Mouse (Mus musculus): ENCODE results near the gene Fgd2. TPM values are rescaled to one million over a fixed set of nuclear protein-coding genes. Genes with fewer than 3 reads are reported as not detected.
A peak's percentile ranks its signal among the peaks of the same experiment; 100 is the strongest.

The Fgd2 gene
- total and polyA plus RNA-seq, 2 experiments from 2014 or later, result 10.9 to 14.7 TPM

DNA sequence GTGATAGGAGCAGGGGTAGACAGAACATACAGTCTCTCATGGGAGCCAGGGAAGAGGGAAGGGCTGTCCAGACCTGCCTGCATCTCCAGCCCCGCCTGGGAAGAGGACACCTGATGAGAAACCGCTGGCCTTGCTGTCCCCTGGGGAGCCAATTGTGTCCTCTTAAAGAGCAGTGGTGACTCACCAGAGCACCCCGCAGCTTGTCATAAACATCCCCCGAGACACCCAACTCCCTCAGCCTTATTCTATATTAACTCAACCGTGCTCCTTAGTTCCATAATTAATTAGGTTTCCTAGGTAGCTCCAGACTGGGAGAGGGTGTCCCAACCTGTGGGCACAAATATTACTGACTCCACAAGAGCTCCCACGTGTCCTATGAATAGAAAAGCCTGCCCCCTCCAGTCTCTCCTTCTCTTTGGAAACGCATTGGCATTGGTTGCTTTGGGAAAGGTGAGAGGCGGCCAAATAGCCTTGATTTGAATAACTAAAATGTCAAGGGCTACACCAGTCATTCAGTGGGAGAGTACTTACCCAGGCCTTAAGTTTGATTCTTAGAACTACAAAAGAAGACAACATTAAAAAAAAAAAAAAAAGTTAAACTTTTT, 51.2 kb downstream of the Fgd2 start:
- no peaks in the 10 kb centered on the region for H3K36me3 ChIP-seq (ENCODE audit: insufficient read depth, low read length)
- H3K4me2 ChIP-seq (ENCODE audit: low read depth, low read length), result no peak overlapping the region
- 0 out of 2 replicates have a peak, but pooled peaks cover 7% of the 10 kb centered on the region for H3K4me1 ChIP-seq (ENCODE audit: insufficient read depth, low read length)
- WGBS, result 36% methylated on average over 8 of the region's 8 CpGs
- no peak for TF ChIP-seq CTCF (IDR thresholded peaks at IDR 0.05; ENCODE audit: low read depth)
- no peak overlapping the region for H3K4me3 ChIP-seq (ENCODE audit: low read length)
- no peak overlapping the region for H3K27ac ChIP-seq
- H3K27me3 ChIP-seq (ENCODE audit: insufficient read depth, low read length), result no peaks in the 10 kb centered on the region
- ATAC-seq (no peak), DNase-seq (ENCODE audit: low spot score) (no peak)
- H3K9me3 ChIP-seq (ENCODE audit: low read length), result no peaks in the 10 kb centered on the region
- no peak overlapping the region for H3K9ac ChIP-seq (replicated peaks; ENCODE audit: low read length)

DNA sequence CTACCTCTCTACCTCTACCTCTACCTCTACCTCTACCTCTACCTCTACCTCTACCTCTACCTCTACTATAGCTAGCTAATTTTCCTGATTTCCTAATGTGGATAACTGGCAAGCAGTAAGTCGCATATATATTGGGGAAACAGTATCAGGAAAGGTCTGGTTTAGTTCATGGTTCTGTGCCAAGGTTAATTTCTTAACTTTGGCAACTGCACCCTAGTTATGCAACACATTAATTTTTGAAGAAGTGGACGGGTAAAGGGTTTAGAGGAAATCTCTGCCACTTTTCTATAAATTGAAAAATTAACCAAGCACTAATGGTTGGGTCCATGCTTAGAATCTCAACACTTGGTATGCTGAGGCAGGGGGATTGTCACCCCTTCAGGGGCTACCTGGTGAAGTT, 53.9 kb downstream of the Fgd2 start:
- WGBS, result 82% methylated on average over 2 of the region's 2 CpGs
- Histone ChIP-seq H3K4me1 (ENCODE audit: insufficient read depth, low read length) (0 out of 2 replicates have a peak, but pooled peaks cover 7% of the 10 kb centered on the region), H3K4me2 (ENCODE audit: low read depth, low read length) (no peak overlapping the region), H3K27ac (no peak overlapping the region), H3K9me3 (ENCODE audit: low read length) (no peaks in the 10 kb centered on the region), H3K27me3 (ENCODE audit: insufficient read depth, low read length) (no peaks in the 10 kb centered on the region), H3K4me3 (ENCODE audit: low read length) (no peak overlapping the region), H3K9ac (replicated peaks; ENCODE audit: low read length) (no peak overlapping the region), H3K36me3 (ENCODE audit: insufficient read depth, low read length) (no peaks in the 10 kb centered on the region)
- TF ChIP-seq CTCF (IDR thresholded peaks at IDR 0.05; ENCODE audit: low read depth), result no peak
- no peak for ATAC-seq
- DNase-seq (ENCODE audit: low spot score), result no peak

DNA sequence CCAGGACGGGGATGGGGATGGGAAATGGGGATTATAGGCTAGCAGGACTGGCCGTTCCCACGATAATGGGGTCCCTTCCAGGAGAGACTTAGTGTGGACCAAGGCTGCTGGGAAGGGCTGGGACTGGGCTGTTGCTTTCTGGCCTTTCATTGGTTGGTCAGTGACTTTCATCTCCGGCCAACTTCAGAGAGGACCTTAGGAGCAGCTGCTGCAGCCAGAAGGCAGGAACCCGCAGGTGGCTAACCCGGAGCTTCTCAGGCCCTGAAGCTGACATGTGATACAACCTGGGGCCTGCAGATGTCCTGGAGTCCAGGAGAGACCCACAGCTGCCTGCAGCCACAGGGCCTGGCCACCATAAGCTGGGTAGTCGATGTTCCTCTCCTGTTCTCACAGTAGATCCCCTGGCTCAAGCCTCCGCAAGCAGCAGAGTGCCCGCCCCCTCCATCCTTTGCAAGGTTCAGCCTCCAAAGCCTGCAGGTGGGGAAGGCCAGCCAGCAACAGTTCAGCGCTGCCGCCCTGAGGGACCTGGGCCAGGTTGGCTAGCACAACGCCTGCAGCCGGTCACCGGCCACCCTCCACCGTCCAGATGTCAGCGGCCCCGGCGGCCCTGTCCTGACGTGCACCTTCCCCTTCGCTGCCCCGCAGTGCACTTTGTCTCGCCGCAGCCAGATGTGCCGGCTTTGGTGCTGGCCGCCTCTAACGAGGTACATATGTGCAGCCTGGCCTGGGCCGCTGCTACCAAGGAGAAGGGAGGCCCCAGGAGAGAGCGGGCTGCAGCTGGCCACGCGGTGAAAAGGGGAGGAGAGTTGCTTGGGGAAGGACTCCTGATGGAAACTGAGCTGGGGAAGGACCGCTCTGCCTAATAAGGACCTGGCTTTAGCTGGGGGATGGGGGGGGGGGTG, 55.3 kb downstream of the Fgd2 start:
- Histone ChIP-seq H3K9ac (replicated peaks; ENCODE audit: low read length) (0 out of 2 replicates have a peak overlapping the region, but pooled peaks have one; percentile 4), H3K27me3 (ENCODE audit: insufficient read depth, low read length) (no peaks in the 10 kb centered on the region), H3K36me3 (ENCODE audit: insufficient read depth, low read length) (no peaks in the 10 kb centered on the region), H3K27ac (no peak overlapping the region), H3K4me3 (ENCODE audit: low read length) (no peak overlapping the region), H3K4me1 (ENCODE audit: insufficient read depth, low read length) (0 out of 2 replicates have a peak, but pooled peaks cover 7% of the 10 kb centered on the region), H3K9me3 (ENCODE audit: low read length) (no peaks in the 10 kb centered on the region), H3K4me2 (ENCODE audit: low read depth, low read length) (peak overlapping the region; percentile 42)
- 13% methylated on average over 31 of the region's 31 CpGs for WGBS
- peak; percentile 45; the same call in 1 of the 2 replicates for ATAC-seq
- TF ChIP-seq CTCF (IDR thresholded peaks at IDR 0.05; ENCODE audit: low read depth), result no peak
- DNase-seq (ENCODE audit: low spot score), result peak; percentile 29

DNA sequence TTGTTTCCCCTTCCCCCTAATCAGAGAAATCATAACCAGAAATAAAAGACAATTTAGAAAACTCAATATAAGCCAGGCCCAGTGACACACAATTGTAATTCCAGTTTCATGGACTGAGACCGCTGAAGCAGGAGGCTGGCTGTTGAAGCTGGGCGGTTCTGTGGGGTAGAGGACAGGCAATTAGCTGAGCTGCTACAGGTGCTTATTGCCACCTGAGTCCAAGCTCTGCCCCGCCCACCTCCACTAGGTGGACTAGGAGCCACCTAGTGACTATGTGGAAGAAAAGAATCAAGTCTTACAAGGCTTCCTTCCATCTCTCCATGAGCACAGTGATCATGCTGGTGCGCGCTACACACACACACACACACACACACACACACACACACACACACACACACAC, 56.0 kb downstream of the Fgd2 start:
- TF ChIP-seq CTCF (IDR thresholded peaks at IDR 0.05; ENCODE audit: low read depth), result no peak
- Histone ChIP-seq H3K36me3 (ENCODE audit: insufficient read depth, low read length) (no peaks in the 10 kb centered on the region), H3K27me3 (ENCODE audit: insufficient read depth, low read length) (no peaks in the 10 kb centered on the region), H3K4me1 (ENCODE audit: insufficient read depth, low read length) (0 out of 2 replicates have a peak, but pooled peaks cover 7% of the 10 kb centered on the region), H3K27ac (no peak overlapping the region), H3K9ac (replicated peaks; ENCODE audit: low read length) (no peak overlapping the region), H3K4me3 (ENCODE audit: low read length) (no peak overlapping the region), H3K9me3 (ENCODE audit: low read length) (no peaks in the 10 kb centered on the region), H3K4me2 (ENCODE audit: low read depth, low read length) (no peak overlapping the region)
- no peak for DNase-seq (ENCODE audit: low spot score)
- ATAC-seq, result no peak
- 66% methylated on average over 5 of the region's 5 CpGs for WGBS

DNA sequence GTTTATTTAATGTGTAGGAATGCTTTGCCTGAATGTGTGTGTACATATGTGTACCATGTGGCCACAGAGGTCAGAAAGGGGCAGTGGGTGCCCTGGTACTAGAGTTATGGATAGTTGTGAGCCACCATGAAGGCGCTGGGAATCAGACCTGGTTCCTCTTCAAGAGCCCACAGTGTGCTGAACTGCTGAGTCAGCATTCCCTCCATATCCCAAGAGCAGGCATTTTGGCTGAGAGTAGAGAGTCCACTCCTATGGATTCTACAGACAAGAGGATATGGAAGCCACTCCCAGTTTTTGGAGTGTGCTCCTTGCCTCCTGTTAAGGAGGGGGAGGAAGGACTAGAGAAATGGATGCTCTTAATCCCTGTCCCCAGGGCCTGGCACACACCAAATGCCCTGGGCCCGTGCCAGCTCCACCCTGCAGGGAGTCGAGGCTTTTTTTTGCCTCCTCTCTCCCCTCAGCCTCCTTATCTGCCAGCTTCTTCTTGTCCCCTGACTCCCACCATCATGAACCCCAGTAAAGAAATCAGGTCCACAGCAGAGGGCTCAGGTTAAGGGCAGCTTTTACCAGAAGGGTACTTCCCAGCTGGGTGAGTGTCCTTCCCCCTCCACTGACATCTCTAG, 58.2 kb downstream of the Fgd2 start:
- Histone ChIP-seq H3K27ac (no peak overlapping the region), H3K4me1 (ENCODE audit: insufficient read depth, low read length) (0 out of 2 replicates have a peak, but pooled peaks cover 7% of the 10 kb centered on the region), H3K9ac (replicated peaks; ENCODE audit: low read length) (no peak overlapping the region), H3K9me3 (ENCODE audit: low read length) (no peaks in the 10 kb centered on the region), H3K4me3 (ENCODE audit: low read length) (no peak overlapping the region), H3K36me3 (ENCODE audit: insufficient read depth, low read length) (no peaks in the 10 kb centered on the region), H3K4me2 (ENCODE audit: low read depth, low read length) (no peak overlapping the region), H3K27me3 (ENCODE audit: insufficient read depth, low read length) (no peaks in the 10 kb centered on the region)
- ATAC-seq (no peak), DNase-seq (ENCODE audit: low spot score) (no peak)
- WGBS, result 53% methylated on average over 3 of the region's 3 CpGs
- no peak for TF ChIP-seq CTCF (IDR thresholded peaks at IDR 0.05; ENCODE audit: low read depth)

DNA sequence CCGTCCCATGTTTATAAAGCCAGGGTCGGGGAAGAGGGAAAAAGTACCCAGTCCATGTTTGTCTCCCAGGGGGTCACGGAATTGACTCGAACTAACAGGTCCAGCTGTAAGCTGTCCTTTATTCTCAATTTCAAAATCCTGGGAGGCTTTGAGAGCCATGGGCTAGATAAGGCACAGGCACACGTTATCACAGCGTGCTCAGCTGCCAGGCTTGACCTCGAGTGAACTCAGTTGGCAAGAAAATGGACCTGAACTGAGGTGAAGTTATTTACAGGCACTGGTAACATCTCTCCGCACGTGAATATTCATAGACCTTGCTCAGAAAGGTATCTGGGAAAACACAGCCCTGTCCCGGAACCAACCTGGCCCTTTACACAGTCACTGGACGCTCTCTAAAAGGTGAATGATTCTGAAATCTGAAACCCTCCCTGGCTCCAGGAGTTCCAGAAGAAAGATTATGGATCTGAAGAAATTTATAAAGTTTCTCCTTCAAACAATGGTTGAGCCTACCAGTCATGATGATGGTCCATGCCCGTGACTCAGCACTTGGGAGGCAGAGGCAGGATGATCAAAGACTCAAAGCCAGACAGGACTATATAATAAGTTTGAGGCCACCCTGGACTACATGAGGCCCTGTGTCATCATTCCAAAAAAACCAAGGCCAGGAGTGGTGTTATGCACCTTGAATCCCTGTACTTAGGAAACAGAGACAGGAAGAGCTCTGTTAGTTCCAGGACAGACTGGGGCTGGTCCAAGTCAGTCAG, 59.4 kb downstream of the Fgd2 start:
- DNase-seq (ENCODE audit: low spot score), result no peak
- no peak for ATAC-seq
- H3K27ac ChIP-seq, result no peak overlapping the region
- H3K9me3 ChIP-seq (ENCODE audit: low read length), result no peaks in the 10 kb centered on the region
- no peaks in the 10 kb centered on the region for H3K36me3 ChIP-seq (ENCODE audit: insufficient read depth, low read length)
- no peak overlapping the region for H3K4me2 ChIP-seq (ENCODE audit: low read depth, low read length)
- H3K9ac ChIP-seq (replicated peaks; ENCODE audit: low read length), result no peak overlapping the region
- 78% methylated on average over 12 of the region's 12 CpGs for WGBS
- H3K27me3 ChIP-seq (ENCODE audit: insufficient read depth, low read length), result no peaks in the 10 kb centered on the region
- H3K4me3 ChIP-seq (ENCODE audit: low read length), result no peak overlapping the region
- TF ChIP-seq CTCF (IDR thresholded peaks at IDR 0.05; ENCODE audit: low read depth), result no peak
- H3K4me1 ChIP-seq (ENCODE audit: insufficient read depth, low read length), result 0 out of 2 replicates have a peak, but pooled peaks cover 7% of the 10 kb centered on the region

Measured in hindbrain, postnatal 0 days (tissue).